Mouse (Mus musculus) spleen, postnatal 4 days (tissue): ENCODE data around the gene Neurog1.

Source experiments
- DNase-seq, 2 experiments: peaks; one replicate each; pipeline ENCODE4 v3.0.0; 2022; ENCODE audit warnings: low spot score in 2 of 2

Gene Neurog1

GRCm38 (mm10) chr13:56258196-56259020 lies 6.4 kb upstream of the Neurog1 start:
- no peak for DNase-seq

GRCm38 (mm10) chr13:56257469-56258153 lies 5.6 kb upstream of the Neurog1 start:
- no peak for DNase-seq

GRCm38 (mm10) chr13:56256716-56257299 lies 4.8 kb upstream of the Neurog1 start:
- no peak for DNase-seq

GRCm38 (mm10) chr13:56253379-56253778 lies 1.4 kb upstream of the Neurog1 start:
- DNase-seq, result no peak

GRCm38 (mm10) chr13:56252783-56253182 lies 820 bp upstream of the Neurog1 start:
- DNase-seq, result no peak

- no peak for DNase-seq
These were observed 613 bp downstream of the Neurog1 start for GRCm38 (mm10) chr13:56251176-56251923.

GRCm38 (mm10) chr13:56250551-56251161 lies 1.3 kb downstream of the Neurog1 start:
- DNase-seq, result no peak

- DNase-seq, result no peak
These were observed 2.2 kb downstream of the Neurog1 start for GRCm38 (mm10) chr13:56249593-56250341.

- no peak for DNase-seq
These were observed 8.9 kb downstream of the Neurog1 start for GRCm38 (mm10) chr13:56243104-56243503.

- DNase-seq, result no peak
These were observed 11.8 kb downstream of the Neurog1 start for GRCm38 (mm10) chr13:56240012-56240770.

GRCm38 (mm10) chr13:56237905-56238304 lies 14.1 kb downstream of the Neurog1 start:
- DNase-seq, result no peak

GRCm38 (mm10) chr13:56236194-56236593 lies 15.8 kb downstream of the Neurog1 start:
- DNase-seq, result no peak

- no peak for DNase-seq
These were observed 23.2 kb downstream of the Neurog1 start for GRCm38 (mm10) chr13:56228790-56229189.

GRCm38 (mm10) chr13:56226175-56226954 lies 25.6 kb downstream of the Neurog1 start:
- DNase-seq, result no peak

GRCm38 (mm10) chr13:56223625-56224024 lies 28.3 kb downstream of the Neurog1 start:
- no peak for DNase-seq

GRCm38 (mm10) chr13:56222849-56223246 lies 29.1 kb downstream of the Neurog1 start:
- no peak for DNase-seq

GRCm38 (mm10) chr13:56221995-56222848 lies 29.7 kb downstream of the Neurog1 start:
- DNase-seq, result no peak
